Mouse (Mus musculus) 3134 (cell line): ENCODE measurements around the gene Tacc2.
"Not testable (repeated sequence)": the region's sequence is repeated elsewhere in the genome, so short reads cannot be mapped to it uniquely, and the experiment has no call there.

Experiments used
- DNase-seq: peaks from one replicate; pipeline ENCODE4 v3.0.0-alpha.2; 2011; ENCODE audit warnings: low spot score; ENCODE audit not compliant: insufficient read length; ENCODE audit errors: extremely low read depth

The Tacc2 gene

GRCm38 (mm10) chr7:130645994-130646761 lies 68.9 kb downstream of the Tacc2 start:
- peak; percentile 89 for DNase-seq

GRCm38 (mm10) chr7:130646762-130647139 lies 69.5 kb downstream of the Tacc2 start:
- DNase-seq: peak; percentile 85

- DNase-seq: no peak
Measured at GRCm38 (mm10) chr7:130648061-130648460, 70.8 kb downstream of the Tacc2 start.

GRCm38 (mm10) chr7:130649257-130649656 lies 72.0 kb downstream of the Tacc2 start:
- DNase-seq: no peak

GRCm38 (mm10) chr7:130650621-130651020 lies 73.4 kb downstream of the Tacc2 start:
- no peak for DNase-seq

- no peak for DNase-seq
Measured at GRCm38 (mm10) chr7:130653036-130653555, 75.9 kb downstream of the Tacc2 start.

- no peak for DNase-seq
Measured at GRCm38 (mm10) chr7:130654562-130654961, 77.3 kb downstream of the Tacc2 start.

GRCm38 (mm10) chr7:130656965-130657364 lies 79.7 kb downstream of the Tacc2 start:
- DNase-seq: no peak

GRCm38 (mm10) chr7:130657751-130658150 lies 80.5 kb downstream of the Tacc2 start:
- no peak for DNase-seq

GRCm38 (mm10) chr7:130659129-130659528 lies 81.9 kb downstream of the Tacc2 start:
- DNase-seq: no peak

GRCm38 (mm10) chr7:130662250-130662649 lies 85.0 kb downstream of the Tacc2 start:
- DNase-seq: no peak

GRCm38 (mm10) chr7:130662869-130663268 lies 85.6 kb downstream of the Tacc2 start:
- DNase-seq: no peak

- no peak for DNase-seq
Measured at GRCm38 (mm10) chr7:130664037-130664436, 86.8 kb downstream of the Tacc2 start.

GRCm38 (mm10) chr7:130664629-130665028 lies 87.4 kb downstream of the Tacc2 start:
- DNase-seq: no peak

GRCm38 (mm10) chr7:130665358-130665757 lies 88.1 kb downstream of the Tacc2 start:
- no peak for DNase-seq

- DNase-seq: not testable (repeated sequence)
Measured at GRCm38 (mm10) chr7:130668013-130668412, 90.8 kb downstream of the Tacc2 start.

GRCm38 (mm10) chr7:130668729-130669281 lies 91.6 kb downstream of the Tacc2 start:
- DNase-seq: no peak

GRCm38 (mm10) chr7:130669370-130669881 lies 92.2 kb downstream of the Tacc2 start:
- no peak for DNase-seq

- no peak for DNase-seq
Measured at GRCm38 (mm10) chr7:130670358-130670757, 93.1 kb downstream of the Tacc2 start.

GRCm38 (mm10) chr7:130671301-130671700 lies 94.1 kb downstream of the Tacc2 start:
- DNase-seq: peak; percentile 86

GRCm38 (mm10) chr7:130673169-130674033 lies 96.2 kb downstream of the Tacc2 start:
- peak; percentile 91 for DNase-seq
